Mouse (Mus musculus) liver, postnatal 0 days (tissue): ENCODE data around the gene Apex1. TPM values are rescaled to one million over a fixed set of nuclear protein-coding genes. Genes with fewer than 3 reads are reported as not detected.
"Not testable (repeated sequence)": the region's sequence is repeated elsewhere in the genome, so short reads cannot be mapped to it uniquely, and the experiment has no call there.

ENCODE experiments used
- ATAC-seq: fragments of 200-750 bp; cut with Nextera tagmentation; 2 replicates; pipeline ENCODE4 v1.8.0; 2017; ENCODE audit warnings: mild to moderate bottlenecking, moderate library complexity
- DNase-seq: peaks from one replicate; pipeline ENCODE4 v3.0.0-alpha.2; 2016
- H3K27ac ChIP-seq: fragments of 300-500 bp; sonication (generic); 2 replicates; pipeline ENCODE4 v1.5.1; 2014; ENCODE audit warnings: antibody characterized with exemption, moderate library complexity, mild to moderate bottlenecking, low read depth
- H3K27me3 ChIP-seq: fragments of 300-500 bp; sonication (generic); 2 replicates; pipeline ENCODE4 v1.6.1; 2014; ENCODE audit warnings: low read length, control low read depth, mixed read lengths; ENCODE audit not compliant: insufficient read depth
- H3K36me3 ChIP-seq: fragments of 300-500 bp; sonication (generic); replicated peaks from 2 replicates; pipeline ENCODE4 v1.6.1; 2014; ENCODE audit warnings: mild to moderate bottlenecking, control low read depth, low read length, moderate library complexity, mixed read lengths; ENCODE audit not compliant: insufficient read depth
- H3K4me1 ChIP-seq: fragments of 300-500 bp; sonication (generic); 2 replicates; pipeline ENCODE4 v1.6.1; 2014; ENCODE audit warnings: antibody characterized with exemption, mild to moderate bottlenecking, control low read depth; ENCODE audit not compliant: insufficient read depth
- H3K4me2 ChIP-seq: fragments of 300-500 bp; sonication (generic); 2 replicates; pipeline ENCODE4 v1.6.1; 2014; ENCODE audit warnings: low read depth, mild to moderate bottlenecking, low read length, moderate library complexity, mixed read lengths
- H3K4me3 ChIP-seq: fragments of 300-500 bp; sonication (generic); 2 replicates; pipeline ENCODE4 v1.5.1; 2014; ENCODE audit warnings: low read depth, low read length
- H3K9ac ChIP-seq: fragments of 300-500 bp; sonication (generic); replicated peaks from 2 replicates; pipeline ENCODE4 v1.6.1; 2014; ENCODE audit warnings: mild to moderate bottlenecking, moderate library complexity
- H3K9me3 ChIP-seq: fragments of 300-500 bp; sonication (generic); 2 replicates; pipeline ENCODE4 v1.6.1; 2016; ENCODE audit warnings: mild to moderate bottlenecking, control low read depth, low read length, mixed read lengths
- CTCF ChIP-seq: sonication (generic); IDR thresholded peaks from 2 replicates; pipeline ENCODE4 v1.5.1; 2016; ENCODE audit warnings: antibody characterized with exemption, low read depth
- EP300 ChIP-seq: IDR thresholded peaks from 2 replicates; pipeline ENCODE4 v1.6.1; 2016; ENCODE audit warnings: antibody characterized with exemption, low read depth, mild to moderate bottlenecking
- WGBS: fragments of 180-500 bp; shearing (Covaris S2); extraction: QIAGEN DNeasy Blood & Tissue Kit; methylation state at CpG from one replicate; pipeline ENCODE4 v1.1.7; 2014; ENCODE audit not compliant: insufficient replicate concordance; 5-methylcytosine and 5-hydroxymethylcytosine counted together
- polyA plus RNA-seq: library from polyadenylated mRNA; unstranded; fragments of >200 nt; fragmentation: Nextera tagmentation; extraction: Ambion mirVana; gene quantifications from 2 replicates; pipeline ENCODE4 v1.2.1, GENCODE M21; 2015

Apex1 gene
- polyA plus RNA-seq, 1 experiment from 2014 or later: 58.0 TPM

GRCm38 (mm10) chr14:50969041-50969440 lies 44.3 kb downstream of the Apex1 start:
- H3K27ac ChIP-seq: no peak overlapping the region; the same call in 1 of the 2 replicates
- DNase-seq: no peak

GRCm38 (mm10) chr14:50969558-50970544 lies 45.1 kb downstream of the Apex1 start:
- ATAC-seq: no peak
- 35% methylated on average over 12 of the region's 12 CpGs for WGBS
- Histone ChIP-seq H3K4me1 (peaks cover 8% of the 10 kb centered on the region; the same call in 1 of the 2 replicates), H3K27me3 (no peaks in the 10 kb centered on the region), H3K36me3 (no peaks in the 10 kb centered on the region), H3K9me3 (no peaks in the 10 kb centered on the region), H3K9ac (no peak overlapping the region), H3K4me2 (no peak overlapping the region), H3K27ac (peak overlapping the region; percentile 34; the same call in 1 of the 2 replicates), H3K4me3 (no peak overlapping the region)
- no peak for TF ChIP-seq EP300
- TF ChIP-seq CTCF: no peak
- DNase-seq: no peak

More at GRCm38 (mm10) chr14:50969041-50969440, 44.3 kb downstream of the Apex1 start:
- H3K27me3 ChIP-seq: no peaks in the 10 kb centered on the region
- H3K36me3 ChIP-seq: peaks cover 5% of the 10 kb centered on the region; the same call in 1 of the 2 replicates
- H3K9ac ChIP-seq: no peak overlapping the region
- 38% methylated on average over 1 of the region's 1 CpGs for WGBS
- no peak overlapping the region for H3K4me3 ChIP-seq
- TF ChIP-seq CTCF: no peak
- no peak for TF ChIP-seq EP300
- H3K4me2 ChIP-seq: no peak overlapping the region
- no peaks in the 10 kb centered on the region for H3K9me3 ChIP-seq
- peaks cover 8% of the 10 kb centered on the region; the same call in 1 of the 2 replicates for H3K4me1 ChIP-seq
- no peak for ATAC-seq

DNA sequence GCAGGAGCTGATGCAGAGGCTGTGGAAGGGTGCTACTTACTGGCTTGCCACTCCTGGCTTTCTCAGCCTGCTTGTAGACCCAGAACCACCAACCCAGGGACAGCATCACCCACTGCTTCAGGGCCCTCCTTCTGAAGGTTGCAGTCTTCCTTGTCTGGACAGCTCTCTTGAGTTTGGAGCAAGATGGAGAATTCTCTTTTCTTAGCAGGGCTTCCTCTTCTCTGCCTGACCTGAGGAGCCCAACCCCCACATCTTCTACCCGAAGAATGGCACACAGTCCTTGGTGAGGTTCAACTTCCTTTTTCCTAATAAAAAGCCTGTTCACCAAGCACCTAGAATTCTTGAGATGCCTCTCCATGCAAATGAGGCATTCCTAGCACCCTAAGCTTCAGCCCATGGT lies 46.1 kb downstream of the Apex1 start:
- DNase-seq (no peak), ATAC-seq (no peak)
- no peaks in the 10 kb centered on the region for H3K36me3 ChIP-seq
- H3K27ac ChIP-seq: no peak overlapping the region
- H3K4me3 ChIP-seq: no peak overlapping the region
- no peak overlapping the region for H3K9ac ChIP-seq
- H3K4me2 ChIP-seq: no peak overlapping the region
- no peaks in the 10 kb centered on the region for H3K27me3 ChIP-seq
- H3K4me1 ChIP-seq: peaks cover 8% of the 10 kb centered on the region; the same call in 1 of the 2 replicates
- TF ChIP-seq CTCF (no peak), EP300 (no peak)
- 43% methylated on average over 1 of the region's 1 CpGs for WGBS
- no peaks in the 10 kb centered on the region for H3K9me3 ChIP-seq

DNA sequence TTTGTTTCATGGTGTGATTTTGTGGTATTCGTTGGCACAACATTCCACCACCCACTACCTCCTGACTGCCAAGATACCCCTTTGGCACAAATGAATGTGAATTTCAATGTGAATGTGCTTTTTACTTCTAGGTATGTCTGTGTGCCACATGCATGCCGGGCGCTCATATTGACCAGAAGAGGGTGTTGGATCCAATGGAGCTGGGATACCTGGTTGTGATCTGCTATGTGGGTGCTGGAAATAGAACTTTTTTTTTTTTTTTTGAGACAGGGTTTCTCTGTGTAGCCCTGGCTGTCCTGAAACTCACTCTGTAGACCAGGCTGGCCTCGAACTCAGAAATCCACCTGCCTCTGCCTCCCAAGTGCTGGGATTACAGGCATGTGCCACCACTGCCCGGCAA lies 48.3 kb downstream of the Apex1 start:
- H3K9ac ChIP-seq, DNase-seq, H3K4me2 ChIP-seq, H3K27me3 ChIP-seq, H3K4me3 ChIP-seq, H3K27ac ChIP-seq, ATAC-seq, H3K36me3 ChIP-seq, H3K9me3 ChIP-seq: not testable (repeated sequence)
- 87% methylated on average over 4 of the region's 5 CpGs for WGBS
- H3K4me1 ChIP-seq: peaks cover 11% of the 10 kb centered on the region; the same call in 1 of the 2 replicates

GRCm38 (mm10) chr14:50973700-50974099 lies 48.9 kb downstream of the Apex1 start:
- Histone ChIP-seq H3K36me3 (no peaks in the 10 kb centered on the region), H3K9me3 (no peaks in the 10 kb centered on the region), H3K4me2 (no peak overlapping the region), H3K27me3 (no peaks in the 10 kb centered on the region), H3K9ac (no peak overlapping the region), H3K4me1 (peaks cover 11% of the 10 kb centered on the region; the same call in 1 of the 2 replicates), H3K4me3 (no peak overlapping the region), H3K27ac (no peak overlapping the region)
- WGBS: 66% methylated on average over 4 of the region's 4 CpGs
- TF ChIP-seq EP300 (no peak), CTCF (no peak)
- DNase-seq (no peak), ATAC-seq (no peak)

DNA sequence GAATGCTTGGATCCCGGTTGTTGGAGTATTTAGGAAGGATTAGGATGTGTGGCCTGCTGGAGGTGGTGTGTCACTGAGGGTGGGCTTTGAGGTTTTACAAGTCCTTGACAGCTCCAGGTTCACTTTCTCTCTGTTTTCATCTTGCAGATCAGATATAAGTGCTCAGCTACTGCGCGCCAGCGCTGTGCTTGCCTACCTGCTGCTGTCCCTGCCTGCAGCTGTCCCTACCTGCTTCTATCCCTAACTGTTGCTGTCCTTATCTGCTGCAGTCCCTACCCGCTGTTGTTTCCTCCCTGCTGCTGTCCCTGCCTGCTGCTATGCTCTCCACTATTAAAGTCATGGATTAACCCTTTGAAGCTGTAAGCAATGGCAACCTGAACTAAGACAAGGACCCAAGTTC lies 50.2 kb downstream of the Apex1 start:
- Histone ChIP-seq H3K9me3 (no peaks in the 10 kb centered on the region), H3K36me3 (no peaks in the 10 kb centered on the region), H3K4me3 (no peak overlapping the region), H3K4me1 (peaks cover 11% of the 10 kb centered on the region; the same call in 1 of the 2 replicates), H3K27ac (no peak overlapping the region), H3K4me2 (no peak overlapping the region), H3K9ac (no peak overlapping the region), H3K27me3 (no peaks in the 10 kb centered on the region)
- no peak for TF ChIP-seq CTCF
- no peak for TF ChIP-seq EP300
- ATAC-seq (no peak), DNase-seq (no peak)
- 58% methylated on average over 5 of the region's 5 CpGs for WGBS
